Mouse (Mus musculus): ENCODE results near the gene Fabp7. TPM values are rescaled to one million over a fixed set of nuclear protein-coding genes. Genes with fewer than 3 reads are reported as not detected.

Gene Fabp7
- not detected for polyA plus RNA-seq (2017; shearing (Covaris generic))

DNA sequence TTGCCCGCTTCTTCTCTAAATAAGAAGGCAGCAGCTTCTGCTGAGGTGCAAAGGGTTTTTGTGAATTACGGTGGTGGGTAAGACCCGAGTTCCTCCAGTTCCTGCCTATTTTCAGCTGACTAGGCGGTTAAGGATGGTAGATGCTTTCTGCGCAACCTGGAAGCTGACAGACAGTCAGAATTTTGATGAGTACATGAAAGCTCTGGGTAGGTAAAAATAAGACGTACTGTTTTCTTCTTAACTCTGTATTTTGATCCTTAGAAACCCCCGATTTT is at the start of gene Fabp7:
TSS of gene Fabp7 (plus strand) at position 6 of the 275 bp plus-strand sequence.

GRCm38 (mm10) chr10:57794018-57794417 is 9.3 kb downstream of the Fabp7 start, which contains the start of gene Smpdl3a:
Gene Smpdl3a, plus strand, starts transcription at chr10:57794335.

Other genes starting within 250 kb of the Fabp7 start
- gene Pkib, start 152.9 kb upstream of the Fabp7 start, polyA plus RNA-seq (2017; shearing (Covaris generic)): 0.89 TPM
- 323 TPM for gene Smpdl3a, start 9.5 kb downstream of the Fabp7 start, polyA plus RNA-seq (2017; shearing (Covaris generic))